ENCODE assay signal across 11 mouse cellular contexts in genomic region chr14:31172781-31173455, GRCm38 (mm10). TPM values are rescaled to one million over a fixed set of nuclear protein-coding genes. Genes with fewer than 3 reads are reported as not detected.
DNase-seq lines count a peak whose midpoint lies in the region; ATAC-seq and TF ChIP-seq lines count a peak whose summit lies in the region.
"Had no signal": no experiment of that assay in that cellular context is flagged by ENCODE, and none has a peak within 500 bp of the region (broad histone marks: within the 10 kb centered on the region; RNA-seq: fewer than 3 reads in every experiment).

No protein-coding gene starts in this region.

- H3K4me1 ChIP-seq in liver, embryonic 13.5 days (replicated peaks) = peaks cover 20% of the 10 kb centered on the region
- no peaks in the 10 kb centered on the region for H3K4me1 ChIP-seq in liver, embryonic 14.5 days (replicated peaks; ENCODE audit: control insufficient read depth in 2 of 2, insufficient read depth in 2 of 2, low read length in 1 of 2)
- H3K4me1 ChIP-seq: forebrain, embryonic 12.5 days had no signal

- H3K4me2 ChIP-seq in liver, embryonic 13.5 days = no peak overlapping the region
- no peak overlapping the region for H3K4me2 ChIP-seq in liver, embryonic 14.5 days (ENCODE audit: low read depth)
- H3K4me2 ChIP-seq: forebrain, embryonic 12.5 days had no signal

- no peak overlapping the region for H3K9ac ChIP-seq in liver, embryonic 13.5 days
- H3K9ac ChIP-seq in liver, embryonic 14.5 days (replicated peaks) = no peak overlapping the region
- H3K9ac ChIP-seq: forebrain, embryonic 12.5 days had no signal

- H3K27me3 ChIP-seq in liver, embryonic 13.5 days = peaks cover 10% of the 10 kb centered on the region
- no peaks in the 10 kb centered on the region for H3K27me3 ChIP-seq in liver, embryonic 14.5 days (ENCODE audit: control insufficient read depth, insufficient read depth, low read length)
- H3K27me3 ChIP-seq: forebrain, embryonic 12.5 days had no signal

- TF ChIP-seq EP300 in liver, embryonic 14.5 days (IDR thresholded peaks at IDR 0.05; ENCODE audit: low read depth) = no peak

- TF ChIP-seq CTCF in liver, embryonic 14.5 days (IDR thresholded peaks at IDR 0.05; ENCODE audit: low read depth) = no peak

- peak; percentile 52 for DNase-seq in adrenal gland, adult 8-10 months
- no peak for DNase-seq in adrenal gland, postnatal 25 days
- DNase-seq in liver, embryonic 13.5 days = no peak
- DNase-seq in liver = no peak
- peak; percentile 73 to 82 for DNase-seq in cerebellum, postnatal 25 days
- DNase-seq in liver, embryonic 14.5 days (ENCODE audit: low read depth in 3 of 3, low spot score in 3 of 3) = no peak
- DNase-seq in right cerebral cortex, postnatal 4 days = no peak
- no peak for DNase-seq in spleen, postnatal 4 days (ENCODE audit: low spot score in 2 of 2)

- peaks cover 78% of the 10 kb centered on the region for H3K36me3 ChIP-seq in liver, embryonic 13.5 days
- H3K36me3 ChIP-seq in liver, embryonic 14.5 days (replicated peaks; ENCODE audit: control insufficient read depth, insufficient read depth, low read depth) = peaks cover 53% of the 10 kb centered on the region

- 76% methylated on average over 18 of the region's 18 CpGs for WGBS in liver, embryonic 13.5 days (ENCODE audit: insufficient replicate concordance)
- 71% methylated on average over 18 of the region's 18 CpGs for WGBS in liver, embryonic 14.5 days (ENCODE audit: insufficient replicate concordance)

- ATAC-seq in liver, embryonic 13.5 days (ENCODE audit: low read depth) = 0 out of 2 replicates have a peak, but pooled peaks have one; percentile 22
- peak; percentile 46 for ATAC-seq in liver, embryonic 14.5 days (ENCODE audit: insufficient read depth)

- no peaks in the 10 kb centered on the region for H3K9me3 ChIP-seq in liver, embryonic 13.5 days (replicated peaks)
- H3K9me3 ChIP-seq in liver, embryonic 14.5 days (ENCODE audit: control insufficient read depth, low read length) = no peaks in the 10 kb centered on the region
- H3K9me3 ChIP-seq: embryonic facial prominence, embryonic 10.5 days; forebrain, embryonic 12.5 days; G1E had no signal

- H3K4me3 ChIP-seq in liver, embryonic 13.5 days (replicated peaks) = no peak overlapping the region
- no peak overlapping the region for H3K4me3 ChIP-seq in liver, embryonic 14.5 days (ENCODE audit: insufficient read depth in 1 of 2, low read depth in 2 of 2, low read length in 2 of 2)
- H3K4me3 ChIP-seq: embryonic facial prominence, embryonic 10.5 days; forebrain, embryonic 12.5 days had no signal

- H3K27ac ChIP-seq in liver, embryonic 13.5 days = no peak overlapping the region
- H3K27ac ChIP-seq in liver, embryonic 14.5 days = no peak overlapping the region
- H3K27ac ChIP-seq: embryonic facial prominence, embryonic 10.5 days; forebrain, embryonic 12.5 days had no signal

RNA-seq across cellular contexts. Expression of gene Stab1, which starts 4.5 kb away (rescaled TPM):
- total RNA-seq in adrenal gland, adult 8-10 months (2022) = 100 to 1,000 TPM in 2 of 4 experiments, 10 to 100 TPM in 2; 75.8 to 142 (median 116) TPM
- 62.2 and 79.5 TPM in 2 replicates for total RNA-seq in adrenal gland, postnatal 25 days (2021)
- polyA plus RNA-seq in liver, embryonic 13.5 days (2015; fragmentation: Nextera tagmentation; extraction: Ambion mirVana) = 18.5 and 19.2 TPM in 2 replicates
- polyA plus RNA-seq in liver, embryonic 14.5 days (2012; rRNA removed) = 18.9 and 19.9 TPM in 2 replicates
- polyA plus RNA-seq in liver, embryonic 14.5 days (2014; fragmentation: Nextera tagmentation; extraction: Ambion mirVana) = 19.3 and 20.7 TPM in 2 replicates
- polyA plus RNA-seq: G1E had no signal

RNA-seq across cellular contexts. Expression of gene Tnnc1, which starts 35.2 kb away (rescaled TPM):
- total RNA-seq in adrenal gland, adult 8-10 months (2022) = 1 to 10 TPM; 1.1 to 3.3 (median 1.9) TPM
- total RNA-seq in adrenal gland, postnatal 25 days (2021) = 1.9 TPM in 1 of 2 replicates, not detected in the other
- 21.1 and 25.3 TPM in 2 replicates for polyA plus RNA-seq in liver, embryonic 13.5 days (2015; fragmentation: Nextera tagmentation; extraction: Ambion mirVana)
- 18.2 and 22.2 TPM in 2 replicates for polyA plus RNA-seq in liver, embryonic 14.5 days (2012; rRNA removed)
- 37.5 and 41.2 TPM in 2 replicates for polyA plus RNA-seq in liver, embryonic 14.5 days (2014; fragmentation: Nextera tagmentation; extraction: Ambion mirVana)

RNA-seq across cellular contexts. Expression of gene Nt5dc2, which starts 42.1 kb away (rescaled TPM):
- 10 to 100 TPM; 25.6 to 41.4 (median 36.6) TPM for total RNA-seq in adrenal gland, adult 8-10 months (2022)
- 33.5 and 39.5 TPM in 2 replicates for total RNA-seq in adrenal gland, postnatal 25 days (2021)
- polyA plus RNA-seq in liver, embryonic 13.5 days (2015; fragmentation: Nextera tagmentation; extraction: Ambion mirVana) = 174 and 196 TPM in 2 replicates
- 146 and 164 TPM in 2 replicates for polyA plus RNA-seq in liver, embryonic 14.5 days (2012; rRNA removed)
- polyA plus RNA-seq in liver, embryonic 14.5 days (2014; fragmentation: Nextera tagmentation; extraction: Ambion mirVana) = 161 and 173 TPM in 2 replicates

RNA-seq across cellular contexts. Expression of gene Nisch, which starts 43.8 kb away (rescaled TPM):
- total RNA-seq in adrenal gland, adult 8-10 months (2022) = 100 to 1,000 TPM; 331 to 526 (median 414) TPM
- total RNA-seq in adrenal gland, postnatal 25 days (2021) = 393 and 398 TPM in 2 replicates
- 77.9 and 84.9 TPM in 2 replicates for polyA plus RNA-seq in liver, embryonic 13.5 days (2015; fragmentation: Nextera tagmentation; extraction: Ambion mirVana)
- 71.1 and 73.9 TPM in 2 replicates for polyA plus RNA-seq in liver, embryonic 14.5 days (2012; rRNA removed)
- 50.3 and 61.1 TPM in 2 replicates for polyA plus RNA-seq in liver, embryonic 14.5 days (2014; fragmentation: Nextera tagmentation; extraction: Ambion mirVana)

RNA-seq across cellular contexts. Expression of gene Smim4, which starts 44.2 kb away (rescaled TPM):
- total RNA-seq in adrenal gland, adult 8-10 months (2022) = 100 to 1,000 TPM in 1 of 4 experiments, 10 to 100 TPM in 3; 67.6 to 109 (median 75.0) TPM
- 67.9 and 77.7 TPM in 2 replicates for total RNA-seq in adrenal gland, postnatal 25 days (2021)
- 81.6 and 90.8 TPM in 2 replicates for polyA plus RNA-seq in liver, embryonic 13.5 days (2015; fragmentation: Nextera tagmentation; extraction: Ambion mirVana)
- 21.4 and 26.7 TPM in 2 replicates for polyA plus RNA-seq in liver, embryonic 14.5 days (2012; rRNA removed)
- 72.8 and 81.7 TPM in 2 replicates for polyA plus RNA-seq in liver, embryonic 14.5 days (2014; fragmentation: Nextera tagmentation; extraction: Ambion mirVana)

Comparison
In these comparisons a context has a peak if more than half of its experiments do, and no peak if none do; other contexts are left out.
1. DNase-seq: peak in adrenal gland, adult 8-10 months (single experiment) and cerebellum, postnatal 25 days (2 of 2); none in adrenal gland, postnatal 25 days (single experiment), liver, embryonic 13.5 days (single experiment), liver (single experiment), liver, embryonic 14.5 days (0 of 3), right cerebral cortex, postnatal 4 days (single experiment) and spleen, postnatal 4 days (0 of 2).